Comparison of ENCODE assay signal across 8 mouse cellular contexts in the genomic region with DNA sequence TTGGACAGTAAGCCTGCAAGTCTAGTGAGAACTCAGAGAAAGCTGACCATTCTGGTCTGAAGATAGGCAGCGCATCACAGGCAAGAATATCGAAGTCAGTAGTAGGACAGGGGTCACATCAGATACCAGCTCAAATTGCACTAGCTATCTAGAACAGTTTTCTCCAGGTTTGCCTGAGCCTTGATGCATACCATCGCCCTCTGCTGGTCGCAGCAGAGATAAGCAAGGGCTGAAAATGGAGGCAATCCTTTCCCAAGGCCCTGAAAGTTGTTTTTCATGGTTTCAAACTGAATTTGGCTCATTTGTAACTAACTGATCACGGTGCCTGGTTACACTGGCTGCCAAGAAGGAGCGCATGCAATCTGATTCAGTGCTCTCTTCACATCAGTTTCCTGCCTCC. TPM values are rescaled to one million over a fixed set of nuclear protein-coding genes. Genes with fewer than 3 reads are reported as not detected.
DNase-seq lines count a peak whose midpoint lies in the region; ATAC-seq and TF ChIP-seq lines count a peak whose summit lies in the region.

No protein-coding gene starts in this region.

- WGBS in hindbrain, embryonic 14.5 days = 34% methylated on average over 6 of the region's 6 CpGs
- whole genome bisulfite sequencing in hindbrain, embryonic 13.5 days = 43% methylated on average over 6 of the region's 6 CpGs
- 30% methylated on average over 6 of the region's 6 CpGs for WGBS in midbrain, postnatal 0 days

- no peak overlapping the region for H3K4me2 ChIP-seq in hindbrain, embryonic 14.5 days (replicated peaks)
- no peak overlapping the region for H3K4me2 ChIP-seq in hindbrain, embryonic 13.5 days
- H3K4me2 ChIP-seq in midbrain, postnatal 0 days (ENCODE audit: low read depth, low read length, poor library complexity, severe bottlenecking) = no peak overlapping the region

- H3K27me3 ChIP-seq in hindbrain, embryonic 14.5 days (ENCODE audit: control insufficient read depth, insufficient read depth, low read length) = no peaks in the 10 kb centered on the region
- H3K27me3 ChIP-seq in hindbrain, embryonic 13.5 days = no peaks in the 10 kb centered on the region
- no peaks in the 10 kb centered on the region for H3K27me3 ChIP-seq in E14TG2a.4 (ENCODE audit: insufficient read depth, low read length)
- no peaks in the 10 kb centered on the region for H3K27me3 ChIP-seq in midbrain, postnatal 0 days (ENCODE audit: insufficient read depth, low read length)

- ATAC-seq in hindbrain, embryonic 14.5 days (ENCODE audit: low FRiP score) = no peak
- no peak for ATAC-seq in hindbrain, embryonic 13.5 days (ENCODE audit: low FRiP score)
- peak; percentile 42 for ATAC-seq in frontal cortex, adult (ENCODE audit: low TSS enrichment)
- no peak for ATAC-seq in midbrain, postnatal 0 days (ENCODE audit: low FRiP score)

- no peak overlapping the region for H3K4me3 ChIP-seq in hindbrain, embryonic 14.5 days (replicated peaks; ENCODE audit: low read length)
- H3K4me3 ChIP-seq in hindbrain, embryonic 13.5 days = no peak overlapping the region
- H3K4me3 ChIP-seq in E14TG2a.4 (replicated peaks; ENCODE audit: low read length) = 0 out of 2 replicates have a peak overlapping the region, but pooled peaks have one; percentile 4
- H3K4me3 ChIP-seq in layer of hippocampus, adult 2 months = no peak overlapping the region
- H3K4me3 ChIP-seq in midbrain, postnatal 0 days (ENCODE audit: low read depth, low read length) = no peak overlapping the region

- peak; percentile 73 for DNase-seq in hindbrain, embryonic 14.5 days (ENCODE audit: low spot score)
- DNase-seq in brain, embryonic 18.5 days (ENCODE audit: low read depth, low spot score) = peak; percentile 10
- peak; percentile 69 to 70 for DNase-seq in layer of hippocampus, adult 2 months (ENCODE audit: low spot score in 2 of 2)
- DNase-seq in midbrain, postnatal 0 days (ENCODE audit: low spot score) = peak; percentile 68
- DNase-seq in thymus, postnatal 0 days (ENCODE audit: low spot score) = peak; percentile 60

- no peaks in the 10 kb centered on the region for H3K4me1 ChIP-seq in hindbrain, embryonic 14.5 days (replicated peaks; ENCODE audit: control insufficient read depth, insufficient read depth, low read length)
- H3K4me1 ChIP-seq in hindbrain, embryonic 13.5 days (replicated peaks) = no peaks in the 10 kb centered on the region
- peaks cover 69% of the 10 kb centered on the region for H3K4me1 ChIP-seq in E14TG2a.4 (replicated peaks; ENCODE audit: low read depth, low read length)
- H3K4me1 ChIP-seq in midbrain, postnatal 0 days (ENCODE audit: insufficient read depth, low read length) = no peaks in the 10 kb centered on the region

- no peaks in the 10 kb centered on the region for H3K9me3 ChIP-seq in hindbrain, embryonic 14.5 days (ENCODE audit: control insufficient read depth, low read length)
- H3K9me3 ChIP-seq in hindbrain, embryonic 13.5 days = no peaks in the 10 kb centered on the region
- peaks cover 2% of the 10 kb centered on the region; the same call in 1 of the 2 replicates for H3K9me3 ChIP-seq in E14TG2a.4 (ENCODE audit: low read length)
- H3K9me3 ChIP-seq in midbrain, postnatal 0 days (ENCODE audit: low read length) = no peaks in the 10 kb centered on the region

- no peak overlapping the region for H3K27ac ChIP-seq in hindbrain, embryonic 14.5 days
- no peak overlapping the region for H3K27ac ChIP-seq in hindbrain, embryonic 13.5 days
- no peak overlapping the region for H3K27ac ChIP-seq in layer of hippocampus, adult 2 months
- H3K27ac ChIP-seq in midbrain, postnatal 0 days (ENCODE audit: low read depth, low read length) = no peak overlapping the region

- peaks cover 41% of the 10 kb centered on the region for H3K36me3 ChIP-seq in hindbrain, embryonic 14.5 days (replicated peaks; ENCODE audit: control insufficient read depth, insufficient read depth)
- H3K36me3 ChIP-seq in hindbrain, embryonic 13.5 days = peaks cover 60% of the 10 kb centered on the region
- H3K36me3 ChIP-seq in E14TG2a.4 (ENCODE audit: insufficient read depth, low read length) = peaks cover 70% of the 10 kb centered on the region
- peaks cover 46% of the 10 kb centered on the region for H3K36me3 ChIP-seq in midbrain, postnatal 0 days (ENCODE audit: insufficient read depth, low read length)

- no peak overlapping the region for H3K9ac ChIP-seq in hindbrain, embryonic 14.5 days
- no peak overlapping the region for H3K9ac ChIP-seq in hindbrain, embryonic 13.5 days
- no peak overlapping the region for H3K9ac ChIP-seq in midbrain, postnatal 0 days (replicated peaks; ENCODE audit: low read length, poor library complexity, severe bottlenecking)

- peak; percentile 91 for TF ChIP-seq CTCF in E14TG2a.4 (conservative IDR thresholded peaks at IDR 0.05; ENCODE audit: low read length)
- TF ChIP-seq CTCF in layer of hippocampus, adult 2 months (conservative IDR thresholded peaks at IDR 0.05) = peak; percentile 94
- peak; percentile 93 for TF ChIP-seq CTCF in midbrain, postnatal 0 days (IDR thresholded peaks at IDR 0.05)

RNA-seq across cellular contexts. Expression of a gene that starts 29.0 kb away (rescaled TPM):
- 172 and 197 TPM in 2 replicates for polyA plus RNA-seq in hindbrain, embryonic 14.5 days (2014; fragmentation: Nextera tagmentation; extraction: Ambion mirVana)
- polyA plus RNA-seq in hindbrain, embryonic 13.5 days (2015; fragmentation: Nextera tagmentation; extraction: Ambion mirVana) = 168 and 172 TPM in 2 replicates
- 100 to 1,000 TPM; 193 to 201 TPM for total RNA-seq in layer of hippocampus, adult 2 months (2021)
- 66.9 and 82.0 TPM in 2 replicates for total RNA-seq in midbrain, postnatal 0 days (2014; rRNA removed)
- 145 and 152 TPM in 2 replicates for polyA plus RNA-seq in midbrain, postnatal 0 days (2015; fragmentation: Nextera tagmentation; extraction: Ambion mirVana)
- polyA plus RNA-seq in thymus, postnatal 0 days (2015; fragmentation: Nextera tagmentation; extraction: Ambion mirVana) = 150 and 171 TPM in 2 replicates

RNA-seq across cellular contexts. Expression of a gene that starts 33.7 kb away (rescaled TPM):
- 56.7 and 67.1 TPM in 2 replicates for polyA plus RNA-seq in hindbrain, embryonic 14.5 days (2014; fragmentation: Nextera tagmentation; extraction: Ambion mirVana)
- polyA plus RNA-seq in hindbrain, embryonic 13.5 days (2015; fragmentation: Nextera tagmentation; extraction: Ambion mirVana) = 39.9 and 47.7 TPM in 2 replicates
- total RNA-seq in layer of hippocampus, adult 2 months (2021) = 10 to 100 TPM; 70.9 to 88.3 TPM
- total RNA-seq in midbrain, postnatal 0 days (2014; rRNA removed) = 64.6 and 69.4 TPM in 2 replicates
- 29.2 and 30.0 TPM in 2 replicates for polyA plus RNA-seq in midbrain, postnatal 0 days (2015; fragmentation: Nextera tagmentation; extraction: Ambion mirVana)
- 5.1 and 5.3 TPM in 2 replicates for polyA plus RNA-seq in thymus, postnatal 0 days (2015; fragmentation: Nextera tagmentation; extraction: Ambion mirVana)

Comparison
In these comparisons a context has a peak if more than half of its experiments do, and no peak if none do; other contexts are left out.
1. DNase-seq: peak in every context shown above with its lines; median percentile 73 in hindbrain, embryonic 14.5 days; 70 in layer of hippocampus, adult 2 months; 68 in midbrain, postnatal 0 days; 60 in thymus, postnatal 0 days; 10 in brain, embryonic 18.5 days.